ENCODE assay signal across 21 mouse cellular contexts in genomic region chr5:125349391-125349790, GRCm38 (mm10). TPM values are rescaled to one million over a fixed set of nuclear protein-coding genes. Genes with fewer than 3 reads are reported as not detected.
"Had no signal": no experiment of that assay in that cellular context is flagged by ENCODE, and none has a peak within 500 bp of the region (broad histone marks: within the 10 kb centered on the region; RNA-seq: fewer than 3 reads in every experiment).

No protein-coding gene starts in this region.

- H3K4me1 ChIP-seq: lung, embryonic 15.5 days; midbrain, embryonic 13.5 days; midbrain, embryonic 15.5 days; neural tube, embryonic 13.5 days; neural tube, embryonic 15.5 days; stomach, embryonic 15.5 days had no signal

- H3K9ac ChIP-seq: liver, embryonic 13.5 days; liver, embryonic 15.5 days; liver, postnatal 0 days; lung, embryonic 15.5 days; midbrain, embryonic 13.5 days; midbrain, embryonic 15.5 days; neural tube, embryonic 13.5 days; neural tube, embryonic 15.5 days; stomach, embryonic 15.5 days had no signal

- ATAC-seq: lung, postnatal 0 days; midbrain, embryonic 13.5 days; midbrain, embryonic 15.5 days had no signal

- H3K27me3 ChIP-seq: liver, embryonic 15.5 days; lung, embryonic 15.5 days; midbrain, embryonic 13.5 days; midbrain, embryonic 15.5 days; neural tube, embryonic 13.5 days; neural tube, embryonic 15.5 days; stomach, embryonic 15.5 days had no signal

- DNase-seq: liver, embryonic 13.5 days; liver, postnatal 0 days; lung, adult 2 months; lung, postnatal 14 days; lung, postnatal 36 days; right cerebral cortex, postnatal 14 days; thymus, adult 2 months; thymus, postnatal 25 days; thymus, postnatal 4 days had no signal

- H3K4me2 ChIP-seq: liver, embryonic 13.5 days; liver, embryonic 15.5 days; lung, embryonic 15.5 days; midbrain, embryonic 11.5 days; midbrain, embryonic 13.5 days; midbrain, embryonic 15.5 days; neural tube, embryonic 13.5 days; neural tube, embryonic 15.5 days; stomach, embryonic 15.5 days had no signal

- H3K36me3 ChIP-seq: liver, embryonic 13.5 days; liver, embryonic 15.5 days; lung, embryonic 15.5 days; midbrain, embryonic 13.5 days; midbrain, embryonic 15.5 days; neural tube, embryonic 13.5 days; neural tube, embryonic 15.5 days; stomach, embryonic 15.5 days had no signal

- H3K27ac ChIP-seq: liver, embryonic 13.5 days; liver, embryonic 15.5 days; lung, embryonic 15.5 days; macrophage; midbrain, embryonic 13.5 days; midbrain, embryonic 15.5 days; neural tube, embryonic 13.5 days; neural tube, embryonic 15.5 days; stomach, embryonic 15.5 days; stomach, postnatal 0 days had no signal

- H3K4me3 ChIP-seq: liver, embryonic 13.5 days; liver, embryonic 15.5 days; lung, embryonic 15.5 days; midbrain, embryonic 13.5 days; midbrain, embryonic 15.5 days; neural tube, embryonic 13.5 days; neural tube, embryonic 15.5 days; stomach, embryonic 15.5 days had no signal

- H3K9me3 ChIP-seq: liver, embryonic 13.5 days; liver, embryonic 15.5 days; lung, embryonic 15.5 days; midbrain, embryonic 13.5 days; midbrain, embryonic 15.5 days; neural tube, embryonic 13.5 days; neural tube, embryonic 15.5 days; stomach, embryonic 15.5 days had no signal

RNA-seq across cellular contexts. Expression of gene Gm10382, which starts 39.7 kb away (rescaled TPM):
- polyA plus RNA-seq: macrophage; neural tube, embryonic 11.5 days had no signal
